Mouse (Mus musculus) right cerebral cortex, adult 2 months (tissue): ENCODE measurements around the gene Exoc1.

Experiments
- DNase-seq, 2 experiments: peaks; one replicate each; pipeline ENCODE4 v3.0.0; 2021 to 2022; ENCODE audit warnings: low spot score in 2 of 2

Exoc1 gene

GRCm38 (mm10) chr5:76609702-76610370 lies 80.7 kb downstream of the Exoc1 start:
- DNase-seq, result no peak

DNA sequence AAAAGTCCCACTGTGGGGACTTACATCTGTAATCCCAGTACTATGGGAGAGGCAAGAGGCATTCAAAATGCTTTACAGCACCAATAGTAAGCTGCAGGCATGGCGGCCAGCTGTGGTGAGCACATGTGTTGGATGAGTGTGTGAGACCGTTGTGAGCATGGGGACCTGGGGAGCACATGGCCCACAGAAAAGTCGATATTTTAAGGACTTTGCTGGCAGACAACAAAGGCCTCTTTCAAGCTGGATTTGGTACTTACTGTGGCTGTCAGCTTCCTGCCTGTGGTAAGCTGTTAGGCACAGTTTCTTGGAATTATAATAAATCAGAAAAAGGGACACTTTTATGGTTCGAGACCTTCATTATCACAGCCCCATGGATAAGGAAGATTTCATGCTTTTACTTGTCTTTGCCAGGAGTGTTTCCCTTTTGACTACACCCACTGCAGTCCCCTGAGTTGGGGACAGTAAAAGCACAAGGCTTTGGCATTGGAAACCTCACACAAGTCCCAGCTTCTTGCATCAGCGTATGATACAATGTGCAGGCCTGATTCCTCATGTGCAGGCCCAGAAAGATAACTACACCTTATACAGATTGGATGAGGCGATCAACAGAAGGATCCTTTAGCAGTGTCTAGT lies 83.9 kb downstream of the Exoc1 start:
- no peak for DNase-seq

- DNase-seq, result peak in 1 of 2 experiments; percentile 13
Measured at GRCm38 (mm10) chr5:76615276-76615675, 86.2 kb downstream of the Exoc1 start.

DNA sequence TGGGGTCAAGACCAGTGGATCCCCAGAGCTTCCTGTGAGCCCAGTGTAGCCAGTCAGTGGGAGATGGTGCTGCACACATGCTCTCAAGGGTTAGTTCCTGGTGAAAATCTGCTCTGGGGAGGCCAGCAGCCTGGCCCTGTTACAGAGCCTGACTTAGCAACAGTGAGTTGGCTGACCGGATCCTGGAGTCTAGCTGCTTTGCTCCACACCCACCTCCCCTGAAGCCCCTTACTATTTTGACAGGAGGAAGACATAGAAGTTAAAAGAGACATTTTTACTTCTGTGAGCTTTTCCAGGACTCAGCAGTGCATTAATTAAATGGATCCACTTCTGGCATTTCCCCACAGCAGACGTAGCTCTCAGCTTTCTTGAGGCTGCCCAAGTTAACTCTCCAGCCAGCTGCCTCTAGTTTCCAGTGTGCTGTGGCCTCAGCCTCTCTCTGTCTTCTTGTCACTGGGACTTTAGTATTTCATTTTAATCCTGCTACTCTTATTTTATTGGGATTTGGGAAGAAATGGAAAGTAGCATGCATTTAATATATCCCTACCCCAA lies 87.2 kb downstream of the Exoc1 start:
- no peak for DNase-seq

GRCm38 (mm10) chr5:76618750-76619149 lies 89.6 kb downstream of the Exoc1 start:
- DNase-seq, result no peak
